Mouse (Mus musculus) hindbrain, embryonic 12.5 days (tissue): ENCODE measurements at regions not wholly inside any gene's neighbourhood (a gene's known extent, or its start where the extent isn't known, plus 50 kb on each side); places are given as distances from the start of the nearest gene placed in this dataset.
"Not testable (repeated sequence)": the region's sequence is repeated elsewhere in the genome, so short reads cannot be mapped to it uniquely, and the experiment has no call there.

Experiments used
- ATAC-seq: fragments of 200-750 bp; cut with Nextera tagmentation; 2 replicates; pipeline ENCODE4 v1.8.0; 2017; ENCODE audit warnings: moderate TSS enrichment; ENCODE audit not compliant: low FRiP score
- H3K27ac ChIP-seq: fragments of 300-500 bp; sonication (generic); 2 replicates; pipeline ENCODE4 v1.5.1; 2016; ENCODE audit warnings: mild to moderate bottlenecking
- H3K27me3 ChIP-seq: fragments of 300-500 bp; sonication (generic); 2 replicates; pipeline ENCODE4 v1.6.1; 2016; ENCODE audit warnings: mild to moderate bottlenecking
- H3K36me3 ChIP-seq: fragments of 300-500 bp; sonication (generic); 2 replicates; pipeline ENCODE4 v1.6.1; 2016; ENCODE audit warnings: mild to moderate bottlenecking
- H3K4me1 ChIP-seq: fragments of 300-500 bp; sonication (generic); 2 replicates; pipeline ENCODE4 v1.6.1; 2016
- H3K4me2 ChIP-seq: fragments of 300-500 bp; sonication (generic); replicated peaks from 2 replicates; pipeline ENCODE4 v1.6.1; 2016; ENCODE audit warnings: mild to moderate bottlenecking
- H3K4me3 ChIP-seq: fragments of 300-500 bp; sonication (generic); 2 replicates; pipeline ENCODE4 v1.5.1; 2016; ENCODE audit warnings: mild to moderate bottlenecking
- H3K9ac ChIP-seq: fragments of 300-500 bp; sonication (generic); 2 replicates; pipeline ENCODE4 v1.6.1; 2016; ENCODE audit warnings: mild to moderate bottlenecking, moderate library complexity
- H3K9me3 ChIP-seq: fragments of 300-500 bp; sonication (generic); replicated peaks from 2 replicates; pipeline ENCODE4 v1.6.1; 2016; ENCODE audit warnings: mild to moderate bottlenecking
- WGBS: fragments of 180-500 bp; shearing (Covaris S2); methylation state at CpG from one replicate; pipeline ENCODE4 v1.1.7; 2016; 5-methylcytosine and 5-hydroxymethylcytosine counted together

GRCm38 (mm10) chr1:108026461-108026860 is 436.7 kb downstream of the Serpinb8 start:
- Histone ChIP-seq H3K36me3 (no peaks in the 10 kb centered on the region), H3K27ac (no peak overlapping the region), H3K4me1 (no peaks in the 10 kb centered on the region), H3K4me3 (no peak overlapping the region), H3K9me3 (no peaks in the 10 kb centered on the region), H3K9ac (no peak overlapping the region), H3K4me2 (no peak overlapping the region), H3K27me3 (no peaks in the 10 kb centered on the region)
- no peak for ATAC-seq

- no peaks in the 10 kb centered on the region for H3K27me3 ChIP-seq
- H3K4me2 ChIP-seq = no peak overlapping the region
- H3K4me1 ChIP-seq = no peaks in the 10 kb centered on the region
- H3K9me3 ChIP-seq = 0 out of 2 replicates have a peak, but pooled peaks cover 4% of the 10 kb centered on the region
- H3K4me3 ChIP-seq = no peak overlapping the region
- no peak overlapping the region for H3K9ac ChIP-seq
- no peak for ATAC-seq
- 62% methylated on average over 4 of the region's 4 CpGs for WGBS
- no peaks in the 10 kb centered on the region for H3K36me3 ChIP-seq
- no peak overlapping the region for H3K27ac ChIP-seq
Observed at GRCm38 (mm10) chr1:108046194-108046593, 456.4 kb downstream of the Serpinb8 start.

- Histone ChIP-seq H3K4me2 (no peak overlapping the region), H3K27ac (no peak overlapping the region), H3K9ac (no peak overlapping the region), H3K4me3 (no peak overlapping the region), H3K36me3 (no peaks in the 10 kb centered on the region), H3K27me3 (no peaks in the 10 kb centered on the region), H3K9me3 (0 out of 2 replicates have a peak, but pooled peaks cover 4% of the 10 kb centered on the region), H3K4me1 (no peaks in the 10 kb centered on the region)
- 54% methylated on average over 5 of the region's 5 CpGs for WGBS
- ATAC-seq = no peak
Observed at GRCm38 (mm10) chr1:108046857-108047714, 457.3 kb downstream of the Serpinb8 start.

- Histone ChIP-seq H3K9me3 (no peaks in the 10 kb centered on the region), H3K9ac (no peak overlapping the region), H3K27ac (no peak overlapping the region), H3K36me3 (no peaks in the 10 kb centered on the region), H3K27me3 (no peaks in the 10 kb centered on the region), H3K4me3 (no peak overlapping the region), H3K4me2 (no peak overlapping the region), H3K4me1 (no peaks in the 10 kb centered on the region)
- no peak for ATAC-seq
- 87% methylated on average over 3 of the region's 3 CpGs for WGBS
Observed at GRCm38 (mm10) chr1:108094622-108095021, 504.8 kb downstream of the Serpinb8 start.

GRCm38 (mm10) chr1:108102607-108103006 is 512.8 kb downstream of the Serpinb8 start:
- Histone ChIP-seq H3K27ac (no peak overlapping the region), H3K36me3 (no peaks in the 10 kb centered on the region), H3K9me3 (no peaks in the 10 kb centered on the region), H3K9ac (no peak overlapping the region), H3K4me1 (no peaks in the 10 kb centered on the region), H3K27me3 (no peaks in the 10 kb centered on the region), H3K4me2 (no peak overlapping the region), H3K4me3 (no peak overlapping the region)
- ATAC-seq = no peak
- 96% methylated on average over 2 of the region's 2 CpGs for WGBS

- Histone ChIP-seq H3K4me1 (no peaks in the 10 kb centered on the region), H3K4me3 (no peak overlapping the region), H3K9me3 (no peaks in the 10 kb centered on the region), H3K4me2 (no peak overlapping the region), H3K27ac (no peak overlapping the region), H3K9ac (no peak overlapping the region), H3K36me3 (no peaks in the 10 kb centered on the region), H3K27me3 (no peaks in the 10 kb centered on the region)
- no peak for ATAC-seq
Observed at GRCm38 (mm10) chr1:108110984-108111383, 521.2 kb downstream of the Serpinb8 start.

- Histone ChIP-seq H3K27me3 (no peaks in the 10 kb centered on the region), H3K9me3 (no peaks in the 10 kb centered on the region), H3K27ac (no peak overlapping the region), H3K9ac (no peak overlapping the region), H3K4me1 (no peaks in the 10 kb centered on the region), H3K4me2 (no peak overlapping the region), H3K4me3 (no peak overlapping the region), H3K36me3 (no peaks in the 10 kb centered on the region)
- WGBS = 90% methylated on average over 4 of the region's 4 CpGs
- ATAC-seq = no peak
Observed at GRCm38 (mm10) chr1:108127393-108127792, 537.6 kb downstream of the Serpinb8 start.

GRCm38 (mm10) chr1:108132006-108132405 is 542.2 kb downstream of the Serpinb8 start:
- WGBS = 86% methylated on average over 1 of the region's 1 CpGs
- Histone ChIP-seq H3K9me3 (no peaks in the 10 kb centered on the region), H3K27ac (no peak overlapping the region), H3K36me3 (no peaks in the 10 kb centered on the region), H3K4me3 (no peak overlapping the region), H3K9ac (no peak overlapping the region), H3K4me1 (no peaks in the 10 kb centered on the region), H3K27me3 (no peaks in the 10 kb centered on the region), H3K4me2 (no peak overlapping the region)
- ATAC-seq = no peak

GRCm38 (mm10) chr1:108135346-108135745 is 545.5 kb downstream of the Serpinb8 start:
- not testable (repeated sequence) for H3K4me3 ChIP-seq, H3K27ac ChIP-seq, H3K4me1 ChIP-seq, H3K4me2 ChIP-seq, H3K9ac ChIP-seq, ATAC-seq, H3K27me3 ChIP-seq, H3K36me3 ChIP-seq, H3K9me3 ChIP-seq
- WGBS = 76% methylated on average over 5 of the region's 5 CpGs

- no peak for ATAC-seq
Observed at GRCm38 (mm10) chr1:108144114-108144513, 554.3 kb downstream of the Serpinb8 start.

GRCm38 (mm10) chr1:108181350-108182167 is 591.8 kb downstream of the Serpinb8 start:
- Histone ChIP-seq H3K27ac (no peak overlapping the region), H3K36me3 (no peaks in the 10 kb centered on the region), H3K4me3 (no peak overlapping the region), H3K9me3 (no peaks in the 10 kb centered on the region), H3K4me1 (no peaks in the 10 kb centered on the region), H3K9ac (no peak overlapping the region), H3K27me3 (no peaks in the 10 kb centered on the region), H3K4me2 (no peak overlapping the region)
- WGBS = 38% methylated on average over 3 of the region's 3 CpGs
- peak; percentile 61; the same call in 1 of the 2 replicates for ATAC-seq

More at GRCm38 (mm10) chr1:108144114-108144513, 554.3 kb downstream of the Serpinb8 start:
- H3K4me2 ChIP-seq = no peak overlapping the region
- no peak overlapping the region for H3K9ac ChIP-seq
- WGBS = 91% methylated on average over 1 of the region's 1 CpGs
- no peak overlapping the region for H3K4me3 ChIP-seq
- no peaks in the 10 kb centered on the region for H3K9me3 ChIP-seq
- no peaks in the 10 kb centered on the region for H3K36me3 ChIP-seq
- no peak overlapping the region for H3K27ac ChIP-seq
- H3K4me1 ChIP-seq = no peaks in the 10 kb centered on the region
- H3K27me3 ChIP-seq = no peaks in the 10 kb centered on the region

- H3K27me3 ChIP-seq = no peaks in the 10 kb centered on the region
- ATAC-seq = no peak
- no peaks in the 10 kb centered on the region for H3K9me3 ChIP-seq
- no peak overlapping the region for H3K27ac ChIP-seq
- H3K9ac ChIP-seq = no peak overlapping the region
- H3K4me1 ChIP-seq = no peaks in the 10 kb centered on the region
- H3K4me3 ChIP-seq = no peak overlapping the region
- no peaks in the 10 kb centered on the region for H3K36me3 ChIP-seq
- 58% methylated on average over 4 of the region's 4 CpGs for WGBS
- no peak overlapping the region for H3K4me2 ChIP-seq
Observed at GRCm38 (mm10) chr1:108182168-108182539, 592.3 kb downstream of the Serpinb8 start.
